Mouse (Mus musculus) MEL (cell line): ENCODE data around the gene Twnk. TPM values are rescaled to one million over a fixed set of nuclear protein-coding genes. Genes with fewer than 3 reads are reported as not detected.
A peak's percentile ranks its signal among the peaks of the same experiment; 100 is the strongest.

Experiments
- DNase-seq: peaks from one replicate; pipeline ENCODE4 v3.0.0; 2011; ENCODE audit warnings: low read depth, low spot score
- H3K27ac ChIP-seq: 2 replicates; pipeline ENCODE4 v1.5.1; 2012; ENCODE audit warnings: low read depth, mild to moderate bottlenecking, control low read depth, low read length, moderate library complexity; ENCODE audit not compliant: control insufficient read depth
- H3K27me3 ChIP-seq, 2 experiments: fragments of 150-350 bp in 1 of 2; sonication (generic) in 1 of 2; 2 replicates each; pipeline ENCODE4 v1.6.1; 2012; ENCODE audit warnings: low read length in 2 of 2, mild to moderate bottlenecking in 2 of 2, improper control_type of control experiment in 1 of 2, moderate library complexity in 1 of 2; ENCODE audit not compliant: insufficient read depth in 2 of 2, control insufficient read depth in 1 of 2
- H3K36me3 ChIP-seq, 2 experiments: 2 replicates each; pipeline ENCODE4 v1.6.1; 2012 to 2014; ENCODE audit warnings: low read length in 2 of 2, improper control_type of control experiment in 1 of 2, inconsistent platforms in 1 of 2, mild to moderate bottlenecking in 1 of 2; ENCODE audit not compliant: insufficient read depth in 2 of 2, control insufficient read depth in 1 of 2
- H3K4me1 ChIP-seq, 2 experiments: fragments of 150-350 bp in 1 of 2; sonication (generic) in 1 of 2; 2 replicates each; pipeline ENCODE4 v1.6.1; 2012; ENCODE audit warnings: low read length in 2 of 2, improper control_type of control experiment in 1 of 2, mild to moderate bottlenecking in 1 of 2; ENCODE audit not compliant: insufficient read depth in 2 of 2, control insufficient read depth in 1 of 2
- H3K4me3 ChIP-seq, 2 experiments: fragments of 150-350 bp in 1 of 2; sonication (generic) in 1 of 2; 2 replicates each; pipeline ENCODE4 v1.5.1; 2012; ENCODE audit warnings: low read depth in 2 of 2, low read length in 2 of 2, mild to moderate bottlenecking in 2 of 2, moderate library complexity in 2 of 2, control low read depth in 1 of 2, improper control_type of control experiment in 1 of 2; ENCODE audit not compliant: control insufficient read depth in 1 of 2, insufficient read depth in 1 of 2
- H3K79me2 ChIP-seq: 2 replicates; pipeline ENCODE4 v1.6.1; 2012; ENCODE audit warnings: mild to moderate bottlenecking, low read length, moderate library complexity; ENCODE audit not compliant: control insufficient read depth, poor library complexity, insufficient read depth
- H3K9ac ChIP-seq: 2 replicates; pipeline ENCODE4 v1.6.1; 2012; ENCODE audit warnings: low read depth, mild to moderate bottlenecking, control low read depth, low read length, moderate library complexity; ENCODE audit not compliant: control insufficient read depth, poor library complexity, severe bottlenecking
- H3K9me3 ChIP-seq: fragments of 150-350 bp; sonication (generic); replicated peaks from 2 replicates; pipeline ENCODE4 v1.6.1; 2012; ENCODE audit warnings: mild to moderate bottlenecking, low read length, improper control_type of control experiment, moderate library complexity; ENCODE audit not compliant: insufficient read depth
- BHLHE40 ChIP-seq: IDR thresholded peaks from 2 replicates; pipeline ENCODE4 v1.6.1; 2012; ENCODE audit warnings: low read depth, mild to moderate bottlenecking, inconsistent platforms, low read length, improper control_type of control experiment, borderline replicate concordance
- E2F4 ChIP-seq: IDR thresholded peaks from 2 replicates; pipeline ENCODE4 v1.6.1; 2011; ENCODE audit warnings: low read depth, low read length, improper control_type of control experiment, borderline replicate concordance
- EP300 ChIP-seq, 2 experiments: IDR thresholded peaks; 2 replicates each; pipeline ENCODE4 v1.6.1; 2011; ENCODE audit warnings: improper control_type of control experiment in 2 of 2, low read length in 2 of 2, low read depth in 1 of 2, mild to moderate bottlenecking in 1 of 2
- ETS1 ChIP-seq: IDR thresholded peaks from 2 replicates; pipeline ENCODE4 v1.6.1; 2012; ENCODE audit warnings: low read depth, mild to moderate bottlenecking, inconsistent platforms, low read length, improper control_type of control experiment, moderate library complexity
- HCFC1 ChIP-seq: IDR thresholded peaks from 2 replicates; pipeline ENCODE4 v1.6.1; 2012; ENCODE audit warnings: low read depth, mild to moderate bottlenecking, inconsistent platforms, low read length, improper control_type of control experiment, moderate library complexity
- MAFK ChIP-seq: IDR thresholded peaks from 2 replicates; pipeline ENCODE4 v1.6.1; 2011; ENCODE audit warnings: low read depth, mild to moderate bottlenecking, low read length, improper control_type of control experiment, borderline replicate concordance
- MAX ChIP-seq: IDR thresholded peaks from 2 replicates; pipeline ENCODE4 v1.6.1; 2011; ENCODE audit warnings: low read length, improper control_type of control experiment
- MAZ ChIP-seq: IDR thresholded peaks from 2 replicates; pipeline ENCODE4 v1.6.1; 2012; ENCODE audit warnings: low read depth, mild to moderate bottlenecking, inconsistent platforms, low read length, improper control_type of control experiment
- MXI1 ChIP-seq: IDR thresholded peaks from 2 replicates; pipeline ENCODE4 v1.6.1; 2011; ENCODE audit warnings: mild to moderate bottlenecking, low read depth, low read length, improper control_type of control experiment
- MYC ChIP-seq: IDR thresholded peaks from 2 replicates; pipeline ENCODE4 v1.6.1; 2011; ENCODE audit warnings: low read depth, mild to moderate bottlenecking, low read length, improper control_type of control experiment, moderate library complexity
- NELFE ChIP-seq: IDR thresholded peaks from 2 replicates; pipeline ENCODE4 v1.6.1; 2011; ENCODE audit warnings: low read depth, low read length, improper control_type of control experiment
- POLR2A ChIP-seq, 2 experiments: IDR thresholded peaks; 2 replicates each; pipeline ENCODE4 v1.6.1; 2011 to 2012; ENCODE audit warnings: low read length in 2 of 2, mild to moderate bottlenecking in 2 of 2, control low read depth in 1 of 2, improper control_type of control experiment in 1 of 2, low read depth in 1 of 2, moderate library complexity in 1 of 2; ENCODE audit not compliant: control insufficient read depth in 1 of 2, insufficient read depth in 1 of 2, poor library complexity in 1 of 2
- POLR2AphosphoS5 ChIP-seq: IDR thresholded peaks from 2 replicates; pipeline ENCODE4 v1.6.1; 2012; ENCODE audit warnings: low read depth, borderline replicate concordance, mild to moderate bottlenecking, inconsistent platforms, low read length, moderate library complexity, mixed read lengths
- RAD21 ChIP-seq: IDR thresholded peaks from 2 replicates; pipeline ENCODE4 v1.6.1; 2011; ENCODE audit warnings: mild to moderate bottlenecking, low read depth, low read length, improper control_type of control experiment
- SIN3A ChIP-seq: IDR thresholded peaks from 2 replicates; pipeline ENCODE4 v1.6.1; 2012; ENCODE audit warnings: low read length, improper control_type of control experiment, inconsistent platforms
- TAL1 ChIP-seq: IDR thresholded peaks from 2 replicates; pipeline ENCODE4 v1.6.1; 2012; ENCODE audit warnings: mild to moderate bottlenecking, inconsistent platforms, low read length, moderate library complexity, mixed read lengths
- USF1 ChIP-seq: IDR thresholded peaks from 2 replicates; pipeline ENCODE4 v1.6.1; 2014; ENCODE audit warnings: low read depth, mild to moderate bottlenecking, inconsistent platforms, low read length, improper control_type of control experiment, moderate library complexity
- USF2 ChIP-seq, 2 experiments: IDR thresholded peaks; 2 replicates each; pipeline ENCODE4 v1.6.1; 2011 to 2012; ENCODE audit warnings: improper control_type of control experiment in 2 of 2, low read length in 2 of 2, borderline replicate concordance in 1 of 2, inconsistent platforms in 1 of 2, low read depth in 1 of 2, mild to moderate bottlenecking in 1 of 2; ENCODE audit not compliant: insufficient read depth in 1 of 2
- ZKSCAN1 ChIP-seq: IDR thresholded peaks from 2 replicates; pipeline ENCODE4 v1.6.1; 2012; ENCODE audit warnings: low read depth, mild to moderate bottlenecking, inconsistent platforms, low read length, improper control_type of control experiment, moderate library complexity
- ZMIZ1 ChIP-seq: IDR thresholded peaks from 2 replicates; pipeline ENCODE4 v1.6.1; 2012; ENCODE audit warnings: low read depth, mild to moderate bottlenecking, inconsistent platforms, low read length, improper control_type of control experiment, moderate library complexity
- polyA plus RNA-seq, 2 experiments: library from polyadenylated mRNA; stranded (reverse) in 1 of 2; unstranded in 1 of 2; fragments of >175 nt in 1 of 2; fragments of >200 nt in 1 of 2; gene quantifications; 2 replicates each; pipeline versions ENCODE4 v1.2.1 to v1.2.4; 2012; ENCODE audit warnings: low replicate concordance in 2 of 2, low read depth in 1 of 2; ENCODE audit not compliant: insufficient read length in 2 of 2, insufficient read depth in 1 of 2, missing spikeins in 1 of 2
- total RNA-seq: library from RNA; depleted of rRNA; stranded (reverse); fragments of 300-350 nt; gene quantifications from 2 replicates; pipeline ENCODE4 v1.2.3, GENCODE M21; 2012

Twnk gene
- total and polyA plus RNA-seq, 3 experiments = 37.5 to 55.6 TPM; not detected in 1

DNA sequence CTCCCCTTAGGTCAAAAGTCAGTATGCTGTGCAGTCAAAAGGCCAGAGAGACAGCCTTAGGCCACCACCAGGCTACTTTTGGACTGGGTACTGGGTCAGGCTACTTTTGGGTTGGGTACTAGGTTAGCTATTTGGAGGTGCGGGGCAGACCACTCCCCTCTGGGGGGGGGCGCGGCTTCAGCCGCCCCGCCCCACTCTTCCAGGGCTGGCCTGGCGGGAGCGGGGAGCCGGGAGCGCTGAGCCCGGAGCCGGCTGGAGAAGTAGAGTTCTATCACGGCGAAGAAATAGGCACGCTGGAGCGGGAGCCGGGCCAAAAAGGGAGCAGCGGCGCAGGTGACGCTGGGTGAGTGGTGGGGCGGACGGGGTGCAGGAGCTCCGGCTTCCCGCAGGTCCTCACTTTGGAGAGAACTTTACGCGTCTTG, 9.5 kb downstream of the Twnk start:
- peak; percentile 70 for DNase-seq
- H3K9ac ChIP-seq = peak overlapping the region; percentile 63
- peaks cover 6 to 12% of the 10 kb centered on the region in 2 experiments for H3K4me1 ChIP-seq
- no peaks in the 10 kb centered on the region; the same call in 1 of the 2 replicates for H3K79me2 ChIP-seq
- H3K36me3 ChIP-seq = peaks cover 0 to 7% of the 10 kb centered on the region in 2 experiments; a peak in 2 of 4 replicates
- peak overlapping the region; percentile 75 for H3K27ac ChIP-seq
- H3K4me3 ChIP-seq = peak overlapping the region; percentile 69 to 93
- TF ChIP-seq SIN3A (0 out of 2 replicates have a peak, but pooled peaks have one; percentile 11), NELFE (peak; percentile 28; the same call in 1 of the 2 replicates), HCFC1 (0 out of 2 replicates have a peak, but pooled peaks have one; percentile 19), EP300 (IDR thresholded peaks at IDR 0.05; ENCODE audit: low read depth in 1 of 2, low read length in 2 of 2) (no peak), RAD21 (no peak), MAZ (peak; percentile 68; the same call in 1 of the 2 replicates)
- no peaks in the 10 kb centered on the region for H3K9me3 ChIP-seq
- H3K27me3 ChIP-seq = no peaks in the 10 kb centered on the region

DNA sequence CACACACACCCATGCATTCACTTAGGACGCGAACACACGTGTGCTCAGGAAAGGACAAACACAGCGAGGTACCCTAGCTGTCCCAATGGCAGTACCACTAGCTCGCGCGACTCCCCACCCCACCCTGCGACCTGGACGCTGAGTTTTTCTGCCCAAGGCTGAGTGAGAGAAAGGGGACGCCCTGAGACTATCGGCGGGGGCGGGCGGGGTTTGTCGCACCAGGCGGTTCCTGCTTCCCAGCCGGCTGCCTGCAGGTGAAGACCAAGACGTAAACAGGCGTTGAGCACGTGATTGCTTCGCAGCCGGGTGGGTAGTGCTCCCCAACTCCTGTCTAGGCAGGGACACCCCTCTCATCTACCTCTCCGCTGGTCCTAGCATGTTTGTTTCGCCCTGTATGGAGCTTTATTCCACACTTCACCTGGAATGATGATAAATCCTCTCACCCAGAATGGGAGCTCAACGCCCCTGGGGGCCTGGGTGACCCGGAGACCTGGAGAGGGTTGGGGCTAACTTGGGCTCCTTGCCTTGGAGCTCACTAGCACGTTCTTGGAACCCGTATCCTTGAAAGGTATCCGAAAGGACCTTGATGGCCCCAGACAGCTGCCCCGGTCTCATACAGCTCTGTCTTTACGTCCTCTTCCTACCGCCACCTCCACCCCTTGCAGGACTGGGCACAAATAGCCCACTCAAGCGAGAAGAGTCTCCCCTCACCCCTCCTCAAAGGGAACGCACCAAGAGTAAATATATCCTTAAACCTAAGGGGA, 10.2 kb downstream of the Twnk start:
- no peaks in the 10 kb centered on the region; the same call in 1 of the 2 replicates for H3K79me2 ChIP-seq
- TF ChIP-seq MAZ (peak; percentile 39; the same call in 1 of the 2 replicates), NELFE (peak; percentile 34), TAL1 (no peak), ZMIZ1 (peak; percentile 29; the same call in 1 of the 2 replicates), ZKSCAN1 (no peak), USF2 (IDR thresholded peaks at IDR 0.05; ENCODE audit: borderline replicate concordance in 1 of 2, insufficient read depth in 1 of 2, low read depth in 1 of 2, low read length in 2 of 2) (peak in 1 of 2 experiments; percentile 58; a peak in 2 of 4 replicates), POLR2A (IDR thresholded peaks at IDR 0.05; ENCODE audit: control insufficient read depth in 1 of 2, insufficient read depth in 1 of 2, low read depth in 1 of 2, low read length in 2 of 2, poor library complexity in 1 of 2) (peak in 1 of 2 experiments; percentile 21; a peak in 1 of 4 replicates), USF1 (peak; percentile 94), MAFK (no peak), POLR2AphosphoS5 (peak; percentile 74; the same call in 1 of the 2 replicates), MAX (peak; percentile 91), MXI1 (peak; percentile 95), HCFC1 (peak; percentile 56; the same call in 1 of the 2 replicates), E2F4 (no peak), SIN3A (peak; percentile 1; the same call in 1 of the 2 replicates), BHLHE40 (peak; percentile 90; the same call in 1 of the 2 replicates), ETS1 (peak; percentile 82), MYC (peak; percentile 73)
- peak overlapping the region; percentile 67 for H3K27ac ChIP-seq
- H3K27me3 ChIP-seq = no peaks in the 10 kb centered on the region
- H3K36me3 ChIP-seq = peaks cover 0 to 7% of the 10 kb centered on the region in 2 experiments; a peak in 2 of 4 replicates
- peak; percentile 89 for DNase-seq
- no peaks in the 10 kb centered on the region for H3K9me3 ChIP-seq
- peak overlapping the region; percentile 69 to 93 for H3K4me3 ChIP-seq
- H3K9ac ChIP-seq = peak overlapping the region; percentile 63
- H3K4me1 ChIP-seq = peaks cover 6 to 12% of the 10 kb centered on the region in 2 experiments
